Mouse (Mus musculus) thymus, adult 2 months (tissue): ENCODE results near the gene Slk. TPM values are rescaled to one million over a fixed set of nuclear protein-coding genes. Genes with fewer than 3 reads are reported as not detected.

Experiments
- DNase-seq: peaks from one replicate; pipeline ENCODE4 v3.0.0; 2021
- H3K27ac ChIP-seq: fragments of 200-500 bp; 2 replicates; pipeline ENCODE4 v1.5.1; 2012; ENCODE audit warnings: low read length, control low read depth; ENCODE audit not compliant: control insufficient read depth, insufficient read depth
- H3K27me3 ChIP-seq: fragments of 200-500 bp; 2 replicates; pipeline ENCODE4 v1.6.1; 2012; ENCODE audit warnings: mild to moderate bottlenecking, low read length, moderate library complexity, mixed read lengths; ENCODE audit not compliant: control insufficient read depth, insufficient read depth
- H3K36me3 ChIP-seq: fragments of 200-500 bp; 2 replicates; pipeline ENCODE4 v1.6.1; 2012; ENCODE audit warnings: mild to moderate bottlenecking, low read length, moderate library complexity; ENCODE audit not compliant: control insufficient read depth, insufficient read depth
- H3K4me1 ChIP-seq: fragments of 200-500 bp; replicated peaks from 2 replicates; pipeline ENCODE4 v1.6.1; 2012; ENCODE audit warnings: low read length; ENCODE audit not compliant: control insufficient read depth, insufficient read depth
- H3K4me3 ChIP-seq: fragments of 200-500 bp; 2 replicates; pipeline ENCODE4 v1.5.1; 2012; ENCODE audit warnings: mild to moderate bottlenecking, low read length, control low read depth, moderate library complexity; ENCODE audit not compliant: control insufficient read depth, insufficient read depth
- CTCF ChIP-seq: fragments of 200-500 bp; IDR thresholded peaks from 2 replicates; pipeline ENCODE4 v1.5.1; 2012; ENCODE audit warnings: mild to moderate bottlenecking, control low read depth, low read length, moderate library complexity, borderline replicate concordance; ENCODE audit not compliant: control insufficient read depth, poor library complexity, insufficient read depth; ENCODE audit errors: extremely low read depth
- POLR2A ChIP-seq: fragments of 200-500 bp; IDR thresholded peaks from 2 replicates; pipeline ENCODE4 v1.6.1; 2012; ENCODE audit warnings: mild to moderate bottlenecking, low read length, control low read depth, moderate library complexity; ENCODE audit not compliant: control insufficient read depth, poor library complexity, insufficient read depth; ENCODE audit errors: extremely low read depth
- WGBS: fragments of 180-500 bp; shearing (Covaris S2); methylation state at CpG from one replicate; pipeline ENCODE4 v1.1.7; 2018; 5-methylcytosine and 5-hydroxymethylcytosine counted together
- polyA plus RNA-seq: library from polyadenylated mRNA; depleted of rRNA; stranded (reverse); fragments of >200 nt; gene quantifications from 2 replicates; pipeline ENCODE4 v1.2.3, GENCODE M21; 2012

Slk gene
- polyA plus RNA-seq, 1 experiment, result 12.2 TPM

GRCm38 (mm10) chr19:47653173-47653572, 73.7 kb downstream of the Slk start:
- Histone ChIP-seq H3K36me3 (no peaks in the 10 kb centered on the region), H3K27me3 (no peaks in the 10 kb centered on the region), H3K27ac (no peak overlapping the region), H3K4me1 (no peaks in the 10 kb centered on the region), H3K4me3 (no peak overlapping the region)
- no peak for DNase-seq
- TF ChIP-seq CTCF (no peak), POLR2A (no peak)
- WGBS, result 93% methylated on average over 8 of the region's 8 CpGs

DNA sequence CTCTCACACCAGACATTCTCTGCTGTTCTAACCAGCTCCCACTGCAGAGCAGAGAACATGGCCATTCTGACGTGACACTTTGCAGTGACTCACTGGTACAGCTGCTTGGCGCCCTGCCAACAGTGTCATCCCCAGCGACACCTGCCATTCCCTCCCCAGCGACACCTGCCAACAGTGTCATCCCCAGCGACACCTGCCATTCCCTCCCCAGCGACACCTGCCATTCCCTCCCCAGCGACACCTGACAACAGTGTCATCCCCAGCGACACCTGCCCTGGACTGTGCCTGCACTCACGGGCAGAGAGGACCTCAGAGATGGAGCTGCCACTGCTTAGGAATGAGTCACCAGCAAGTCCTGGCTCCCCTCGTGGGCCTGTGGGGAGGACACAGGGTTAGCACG, 75.4 kb downstream of the Slk start:
- Histone ChIP-seq H3K27me3 (no peaks in the 10 kb centered on the region), H3K27ac (no peak overlapping the region), H3K4me1 (no peaks in the 10 kb centered on the region), H3K36me3 (no peaks in the 10 kb centered on the region), H3K4me3 (no peak overlapping the region)
- TF ChIP-seq CTCF (no peak), POLR2A (no peak)
- 82% methylated on average over 11 of the region's 11 CpGs for WGBS
- DNase-seq, result no peak

DNA sequence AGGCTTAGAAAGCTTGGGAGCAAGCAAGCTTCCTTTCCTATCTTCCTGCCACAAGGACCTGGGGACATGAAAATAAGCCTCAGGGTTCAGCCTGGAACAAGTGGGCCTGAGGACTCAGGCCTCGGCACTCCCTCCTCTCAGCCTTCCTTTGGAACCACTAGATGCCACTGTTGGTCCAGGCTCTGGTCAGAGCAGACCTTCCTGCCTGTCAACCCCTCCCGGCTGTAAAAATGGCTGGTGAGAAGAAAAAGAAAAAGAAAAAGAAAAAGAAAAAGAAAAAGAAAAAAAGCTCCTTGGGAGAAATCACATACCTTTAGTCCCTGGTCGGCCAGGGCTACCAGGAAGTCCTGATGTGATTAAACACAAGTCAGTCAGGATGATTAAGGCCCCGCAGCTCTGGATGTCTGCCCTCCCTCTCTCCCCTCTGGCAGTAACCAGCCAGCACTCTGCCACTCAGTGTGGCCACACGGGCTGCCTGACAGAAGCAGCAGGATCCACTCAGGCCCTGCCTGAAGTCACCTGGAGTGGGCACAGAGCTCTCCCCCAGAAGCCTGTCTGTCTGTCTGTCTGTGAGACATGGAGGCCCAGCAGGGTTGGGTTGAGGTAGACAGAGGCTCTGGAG, 79.5 kb downstream of the Slk start:
- Histone ChIP-seq H3K4me1 (no peaks in the 10 kb centered on the region), H3K36me3 (no peaks in the 10 kb centered on the region), H3K27me3 (no peaks in the 10 kb centered on the region), H3K27ac (no peak overlapping the region), H3K4me3 (no peak overlapping the region)
- no peak for DNase-seq
- 32% methylated on average over 5 of the region's 5 CpGs for WGBS
- no peak for TF ChIP-seq POLR2A
- 0 out of 2 replicates have a peak, but pooled peaks have one; percentile 15 for TF ChIP-seq CTCF

DNA sequence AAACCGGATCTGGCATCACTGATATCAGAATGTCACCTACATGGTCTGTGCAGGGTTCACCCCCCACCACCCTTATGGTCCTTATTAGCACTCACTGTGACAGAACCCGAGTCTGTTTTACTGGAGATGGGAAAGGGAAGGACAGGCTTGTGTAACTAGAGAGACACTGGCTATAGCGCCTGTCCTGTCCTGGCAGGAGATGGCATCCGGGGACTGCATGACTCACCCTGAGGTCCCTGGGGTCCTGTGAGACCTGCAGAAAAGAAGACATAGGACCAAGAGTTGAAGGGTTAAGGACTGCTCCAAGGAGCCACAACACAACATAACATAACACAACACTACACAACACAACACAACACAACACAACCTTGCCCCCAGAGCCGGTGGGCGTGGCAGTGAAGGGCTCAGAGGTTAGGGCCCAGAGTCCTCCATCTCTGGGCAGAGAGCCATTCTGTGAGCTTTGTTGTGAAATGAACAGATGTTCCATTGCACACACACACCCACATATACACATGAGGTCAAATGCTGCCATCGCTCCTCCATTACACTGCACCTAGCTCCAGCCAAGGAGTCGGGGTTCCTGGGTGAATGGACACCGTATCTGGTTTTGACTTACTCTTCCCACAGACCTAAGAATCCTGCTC, 80.4 kb downstream of the Slk start:
- no peaks in the 10 kb centered on the region for H3K36me3 ChIP-seq
- H3K4me3 ChIP-seq, result no peak overlapping the region
- H3K27ac ChIP-seq, result no peak overlapping the region
- WGBS, result 91% methylated on average over 9 of the region's 9 CpGs
- H3K27me3 ChIP-seq, result no peaks in the 10 kb centered on the region
- H3K4me1 ChIP-seq, result no peaks in the 10 kb centered on the region
- TF ChIP-seq POLR2A (no peak), CTCF (no peak)
- no peak for DNase-seq

- no peak for TF ChIP-seq CTCF
- TF ChIP-seq POLR2A, result no peak
- WGBS, result 58% methylated on average over 8 of the region's 8 CpGs
- no peak overlapping the region for H3K27ac ChIP-seq
Observed at GRCm38 (mm10) chr19:47667601-47668000, 88.1 kb downstream of the Slk start.

GRCm38 (mm10) chr19:47668399-47668798, 88.9 kb downstream of the Slk start:
- TF ChIP-seq POLR2A (no peak), CTCF (no peak)
- no peaks in the 10 kb centered on the region for H3K4me1 ChIP-seq
- H3K4me3 ChIP-seq, result no peak overlapping the region
- no peaks in the 10 kb centered on the region for H3K36me3 ChIP-seq
- H3K27ac ChIP-seq, result no peak overlapping the region
- no peaks in the 10 kb centered on the region for H3K27me3 ChIP-seq
- WGBS, result 96% methylated on average over 9 of the region's 9 CpGs
- DNase-seq, result no peak

More at GRCm38 (mm10) chr19:47667601-47668000, 88.1 kb downstream of the Slk start:
- DNase-seq, result no peak
- Histone ChIP-seq H3K36me3 (no peaks in the 10 kb centered on the region), H3K4me1 (no peaks in the 10 kb centered on the region), H3K4me3 (no peak overlapping the region), H3K27me3 (no peaks in the 10 kb centered on the region)

DNA sequence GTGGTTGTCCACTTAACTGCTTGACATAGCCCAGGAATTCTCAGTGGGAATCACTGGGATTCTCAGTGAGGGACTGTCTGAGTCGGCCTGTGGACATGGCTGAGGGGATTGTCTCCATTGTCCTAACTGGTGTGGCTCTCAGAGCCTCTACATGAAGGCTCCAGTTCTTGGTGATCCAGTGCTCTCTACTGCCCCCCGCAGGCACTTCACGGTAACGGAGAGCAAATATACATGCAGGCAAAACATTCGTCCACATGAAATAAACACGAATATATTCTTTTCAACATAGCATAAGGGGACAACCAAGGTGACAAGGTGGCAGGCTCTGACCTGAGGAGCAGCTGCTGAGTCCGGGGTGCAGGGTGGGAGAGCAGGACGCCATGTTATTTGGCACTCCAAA, 94.9 kb downstream of the Slk start:
- WGBS, result 64% methylated on average over 8 of the region's 8 CpGs
- H3K27ac ChIP-seq, result no peak overlapping the region
- TF ChIP-seq POLR2A (no peak), CTCF (peak; percentile 53; the same call in 1 of the 2 replicates)
- no peaks in the 10 kb centered on the region for H3K27me3 ChIP-seq
- no peaks in the 10 kb centered on the region for H3K4me1 ChIP-seq
- H3K4me3 ChIP-seq, result no peak overlapping the region
- peak; percentile 53 for DNase-seq
- no peaks in the 10 kb centered on the region for H3K36me3 ChIP-seq
